Mouse (Mus musculus): ENCODE measurements around the gene Nrn1.

Gene Nrn1

DNA sequence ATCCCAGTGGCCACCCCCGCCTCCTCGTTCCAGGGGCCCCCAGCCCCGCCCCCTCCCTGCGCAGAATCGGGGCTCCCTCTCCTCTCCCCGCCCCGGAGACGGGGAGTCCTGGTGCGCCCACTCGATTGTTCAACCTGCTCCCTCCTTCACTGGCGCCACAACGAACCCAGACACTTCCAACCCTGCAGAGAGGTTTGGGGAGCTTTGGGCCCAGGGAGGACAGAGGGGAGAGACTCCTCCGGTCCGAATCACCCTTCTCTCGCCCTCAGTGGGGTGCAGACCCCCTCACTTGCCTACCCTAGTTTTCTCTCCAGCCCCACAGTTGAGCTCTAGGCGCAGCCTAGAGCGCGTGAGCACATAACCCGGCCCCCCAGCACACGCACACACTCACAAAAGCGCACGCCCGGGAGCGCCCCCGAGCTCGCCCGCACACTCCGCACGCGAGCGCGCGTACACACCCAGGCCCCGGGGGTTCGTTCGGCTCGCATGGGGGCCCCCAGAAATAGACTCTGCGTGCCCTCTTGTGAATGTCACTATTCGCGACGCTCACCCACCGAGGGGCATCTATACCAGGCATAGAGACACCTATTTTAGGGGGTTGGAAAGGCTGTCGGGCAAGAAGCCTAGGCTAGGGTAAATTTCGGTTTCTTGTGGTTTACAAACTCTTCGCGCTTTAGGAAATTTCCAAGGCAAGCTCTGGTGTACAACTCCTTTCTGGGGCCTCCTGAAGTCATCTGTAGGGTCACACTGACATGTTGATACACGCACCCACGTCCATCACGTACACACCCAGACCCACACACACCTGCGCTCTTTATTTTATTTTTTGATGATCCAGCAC lies at the start of gene Nrn1:
Gene Nrn1 (minus strand): TSS at position 401 of the 841 bp plus-strand sequence.
- no peak for DNase-seq (ENCODE audit: low spot score)

DNA sequence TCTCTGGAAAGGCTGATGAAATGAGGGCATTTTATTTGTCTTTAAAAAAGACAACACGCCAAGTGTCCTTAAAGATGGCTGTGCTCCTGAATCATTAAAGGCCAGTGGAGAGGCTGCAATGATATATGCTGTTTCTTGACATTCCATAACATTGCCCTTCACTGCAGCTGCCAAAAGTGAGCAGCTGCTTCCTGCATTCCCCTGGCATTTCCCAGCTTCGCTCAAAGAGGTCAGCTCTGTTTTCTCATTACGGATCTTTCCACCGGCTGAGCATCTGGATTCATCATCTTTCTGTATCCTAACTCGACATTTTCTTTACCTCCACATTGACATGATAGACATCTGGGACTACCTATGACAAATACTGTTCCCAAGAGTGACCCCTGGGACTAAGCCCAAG lies 44.7 kb upstream of the Nrn1 start:
- DNase-seq (ENCODE audit: low spot score) = no peak

DNA sequence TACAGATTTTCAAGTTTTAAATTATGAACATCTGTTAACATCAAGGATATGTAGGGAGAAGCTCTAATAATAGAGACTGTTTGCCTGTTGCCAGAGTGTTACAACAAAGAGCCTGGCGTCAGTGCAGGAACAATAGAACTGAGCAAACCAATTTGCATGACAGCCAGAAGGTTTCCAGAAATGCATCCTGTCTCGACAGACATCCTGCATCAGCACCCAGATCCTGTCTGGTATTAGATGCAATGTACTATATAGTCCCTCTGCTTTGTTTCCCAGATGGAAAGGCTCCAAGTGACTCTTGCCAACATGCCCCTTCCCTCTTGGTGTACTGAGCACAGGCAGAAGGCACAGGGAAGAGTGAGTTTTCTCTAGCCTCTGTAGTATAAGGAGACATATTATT lies 31.9 kb upstream of the Nrn1 start:
- no peak for DNase-seq (ENCODE audit: low spot score)

DNA sequence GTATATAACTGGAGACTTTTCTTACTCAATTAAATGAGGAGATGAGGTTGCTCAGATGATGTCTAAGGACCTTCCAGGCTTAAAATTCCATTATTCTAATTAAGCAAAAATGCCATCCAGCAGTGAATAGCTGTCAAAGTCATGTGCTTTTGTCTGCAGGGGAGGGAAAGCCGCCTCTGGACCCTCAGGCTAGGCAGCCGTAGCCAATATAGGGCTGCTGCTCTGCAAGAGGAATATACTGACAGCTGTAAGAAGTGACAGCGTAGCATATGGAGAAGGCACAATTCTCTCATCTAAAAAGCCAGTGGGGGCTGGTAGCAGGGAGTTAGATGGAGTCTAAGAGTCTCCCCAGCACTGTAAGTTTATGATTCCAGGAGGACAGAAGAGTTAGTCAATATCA lies 16.9 kb upstream of the Nrn1 start:
- DNase-seq (ENCODE audit: low spot score) = no peak

DNA sequence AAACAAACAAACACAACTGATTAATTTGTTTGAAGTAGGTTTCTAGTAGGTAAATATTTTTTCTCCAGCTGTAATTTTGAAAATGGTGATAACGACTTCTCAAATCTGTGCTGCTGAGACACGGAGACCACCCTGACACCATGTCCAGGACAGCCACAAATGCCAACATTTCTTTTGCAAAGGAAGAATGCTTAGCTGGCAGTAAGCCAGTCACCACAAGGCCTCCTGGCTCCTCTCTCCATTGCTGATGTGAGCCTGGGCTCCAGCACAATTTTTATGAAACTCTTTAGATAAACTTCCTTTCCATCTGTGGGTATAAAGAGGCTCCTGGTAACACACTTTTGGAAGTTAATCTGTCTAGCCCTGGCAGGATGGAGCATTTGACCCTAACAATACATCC lies 15.1 kb upstream of the Nrn1 start:
- DNase-seq (ENCODE audit: low spot score) = no peak

DNA sequence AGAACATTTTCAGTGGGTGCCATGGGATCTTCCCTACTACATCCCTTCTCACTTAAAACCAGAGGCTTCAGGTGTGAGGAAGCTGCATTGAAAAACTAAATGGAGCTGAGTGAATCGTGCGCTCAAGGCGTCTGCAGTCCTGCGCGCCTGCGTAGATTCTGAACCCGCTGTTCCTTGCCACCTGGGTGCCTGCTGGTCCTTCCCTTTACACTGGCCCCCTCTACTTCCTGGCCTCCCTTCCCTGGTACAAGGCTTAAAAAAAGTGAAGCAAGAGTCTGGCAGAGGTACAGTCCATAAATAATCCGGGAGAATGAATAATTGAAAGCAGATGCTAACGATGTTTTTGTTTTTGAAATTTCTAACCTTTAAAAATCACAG lies 1.7 kb upstream of the Nrn1 start:
- DNase-seq (ENCODE audit: low spot score) = no peak

DNA sequence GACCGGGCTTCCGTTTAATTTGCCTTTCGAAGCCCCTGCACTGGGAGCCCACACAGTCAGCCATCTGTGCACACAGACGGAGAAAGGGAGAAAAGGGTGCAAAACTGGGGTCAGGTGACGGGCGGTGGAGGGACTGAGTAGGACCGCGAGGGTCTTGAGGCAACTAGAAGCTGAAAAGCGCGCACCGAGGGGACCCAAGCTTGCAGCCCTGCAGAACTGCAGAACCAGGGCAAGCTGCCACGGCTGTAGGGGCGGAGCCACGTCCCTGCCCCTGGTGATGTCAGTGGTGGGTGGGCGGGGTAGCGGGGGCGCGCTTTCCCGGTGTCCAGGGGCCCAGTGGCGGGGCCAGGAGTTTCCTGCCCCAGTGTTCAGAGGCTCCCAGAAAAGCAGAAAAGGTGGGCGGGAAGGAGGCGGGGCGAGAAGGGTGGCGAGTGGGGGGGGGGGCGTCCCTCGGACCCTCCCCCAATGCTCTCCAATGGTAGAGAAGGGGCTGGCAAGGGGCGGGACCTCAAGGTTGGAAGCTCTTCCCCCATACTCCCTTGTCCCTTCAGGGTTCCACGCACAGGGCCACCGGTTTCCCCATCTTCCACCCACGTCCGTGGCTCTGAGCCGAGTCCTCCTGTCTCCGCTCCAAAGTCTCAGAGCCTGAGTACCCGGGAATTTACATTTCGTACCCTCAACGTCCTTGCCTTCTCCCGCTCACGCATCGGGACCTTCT lies 1.1 kb upstream of the Nrn1 start:
- peak; percentile 81 for DNase-seq (ENCODE audit: low spot score)

DNA sequence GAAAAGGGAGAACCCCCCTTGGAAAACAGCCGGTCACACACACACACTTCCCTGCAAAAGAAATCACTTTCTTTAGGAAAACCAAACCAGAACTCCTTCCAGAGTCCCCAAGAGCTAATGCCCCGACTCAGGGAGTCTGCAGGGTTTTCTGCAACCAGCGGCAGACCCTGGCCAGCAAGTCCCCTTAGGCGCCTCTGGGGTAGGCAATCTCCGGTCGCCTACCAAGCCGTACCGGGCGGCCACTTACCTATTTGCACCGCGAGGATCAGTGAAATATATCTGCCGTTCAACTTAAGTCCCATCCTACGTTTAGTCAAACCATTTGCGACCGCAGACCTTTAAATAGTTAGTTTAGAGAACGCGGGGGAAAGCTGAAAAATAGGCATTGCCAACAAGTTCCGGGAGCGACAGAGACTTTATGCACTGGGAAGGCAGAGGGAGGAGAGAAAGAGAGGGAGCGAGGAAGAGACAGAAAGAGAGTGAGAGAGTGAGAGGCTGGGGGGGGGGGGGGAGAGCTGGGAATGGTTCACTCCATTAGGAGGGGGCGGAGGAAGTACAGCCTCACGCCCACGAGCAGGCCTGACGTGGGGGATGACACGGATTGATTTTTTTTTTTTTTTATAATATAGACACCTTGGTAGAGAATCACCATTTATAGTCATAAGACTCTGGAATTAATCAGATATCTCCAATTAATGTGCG lies 791 bp downstream of the Nrn1 start:
- DNase-seq (ENCODE audit: low spot score) = no peak

DNA sequence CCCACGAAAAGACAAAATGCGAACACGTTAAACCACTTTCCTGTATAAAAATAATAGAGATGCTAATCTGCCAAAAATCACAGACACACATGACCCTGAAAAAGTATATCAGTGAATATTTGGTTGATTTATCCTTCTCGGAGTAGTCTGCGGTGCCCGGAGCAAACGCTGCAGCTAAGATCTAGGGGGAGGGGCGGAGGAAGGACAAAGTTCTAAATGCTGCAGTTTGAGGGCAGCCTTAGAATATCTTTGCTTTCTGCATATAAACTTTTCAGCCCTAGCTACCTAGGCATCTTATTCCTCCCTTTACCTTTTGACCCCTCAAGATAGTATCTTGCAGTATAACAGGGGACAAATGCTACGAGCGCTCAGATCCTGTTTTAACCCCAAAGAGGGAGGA lies 1.4 kb downstream of the Nrn1 start:
- DNase-seq (ENCODE audit: low spot score) = no peak

DNA sequence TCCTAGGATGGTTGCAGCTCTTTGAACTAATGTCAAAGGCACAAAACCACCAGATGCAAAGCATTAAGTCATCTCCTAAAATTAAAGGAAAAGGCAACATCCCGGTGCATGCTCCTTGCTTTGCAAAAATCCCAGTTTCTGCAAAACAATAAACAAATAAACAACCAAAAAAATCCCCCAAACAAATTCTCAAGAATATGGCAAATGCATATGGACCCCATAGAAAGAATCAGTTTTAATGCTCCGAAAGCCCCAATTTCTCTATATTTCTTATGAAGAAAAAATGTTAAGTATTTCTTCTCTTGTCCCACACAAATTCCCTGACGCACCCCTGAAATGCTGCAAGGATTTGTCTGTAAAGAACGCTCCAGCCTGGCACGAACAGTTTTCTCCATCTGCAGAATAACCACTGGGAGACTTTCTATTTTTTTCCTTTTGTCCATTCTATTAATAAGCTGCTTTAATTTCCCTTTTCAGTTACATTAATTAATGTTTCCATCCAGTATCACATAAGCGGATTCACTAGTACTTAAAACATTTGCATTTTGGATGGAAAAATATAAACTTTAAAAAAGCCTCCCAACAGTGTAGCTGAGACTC lies 1.9 kb downstream of the Nrn1 start:
- no peak for DNase-seq (ENCODE audit: low spot score)

DNA sequence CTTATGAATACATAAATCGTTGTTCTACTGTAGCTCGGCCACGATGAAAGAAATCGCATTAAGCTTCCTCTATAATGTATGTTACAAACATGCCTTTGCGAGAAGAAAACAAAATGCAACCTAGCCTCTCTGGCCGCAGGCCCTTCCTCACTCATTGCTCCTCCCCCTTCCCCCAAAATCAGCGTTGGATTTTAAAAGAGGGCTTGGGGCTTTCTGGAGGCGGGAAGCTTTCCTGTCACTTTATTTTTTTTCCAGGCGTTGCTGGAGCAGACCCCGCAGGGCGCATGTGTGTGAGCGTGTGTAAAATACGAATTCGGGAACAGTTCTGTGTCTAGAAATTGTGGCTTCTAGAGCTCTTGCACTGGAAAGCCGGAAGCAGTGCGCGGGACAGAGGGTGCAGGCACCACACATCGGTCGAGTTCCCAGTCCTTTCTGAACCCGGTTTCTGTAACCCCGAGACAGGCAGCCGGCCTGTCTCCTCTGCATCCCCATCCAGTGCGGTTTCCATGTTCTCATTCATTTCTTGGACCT lies 2.9 kb downstream of the Nrn1 start:
- no peak for DNase-seq (ENCODE audit: low spot score)

DNA sequence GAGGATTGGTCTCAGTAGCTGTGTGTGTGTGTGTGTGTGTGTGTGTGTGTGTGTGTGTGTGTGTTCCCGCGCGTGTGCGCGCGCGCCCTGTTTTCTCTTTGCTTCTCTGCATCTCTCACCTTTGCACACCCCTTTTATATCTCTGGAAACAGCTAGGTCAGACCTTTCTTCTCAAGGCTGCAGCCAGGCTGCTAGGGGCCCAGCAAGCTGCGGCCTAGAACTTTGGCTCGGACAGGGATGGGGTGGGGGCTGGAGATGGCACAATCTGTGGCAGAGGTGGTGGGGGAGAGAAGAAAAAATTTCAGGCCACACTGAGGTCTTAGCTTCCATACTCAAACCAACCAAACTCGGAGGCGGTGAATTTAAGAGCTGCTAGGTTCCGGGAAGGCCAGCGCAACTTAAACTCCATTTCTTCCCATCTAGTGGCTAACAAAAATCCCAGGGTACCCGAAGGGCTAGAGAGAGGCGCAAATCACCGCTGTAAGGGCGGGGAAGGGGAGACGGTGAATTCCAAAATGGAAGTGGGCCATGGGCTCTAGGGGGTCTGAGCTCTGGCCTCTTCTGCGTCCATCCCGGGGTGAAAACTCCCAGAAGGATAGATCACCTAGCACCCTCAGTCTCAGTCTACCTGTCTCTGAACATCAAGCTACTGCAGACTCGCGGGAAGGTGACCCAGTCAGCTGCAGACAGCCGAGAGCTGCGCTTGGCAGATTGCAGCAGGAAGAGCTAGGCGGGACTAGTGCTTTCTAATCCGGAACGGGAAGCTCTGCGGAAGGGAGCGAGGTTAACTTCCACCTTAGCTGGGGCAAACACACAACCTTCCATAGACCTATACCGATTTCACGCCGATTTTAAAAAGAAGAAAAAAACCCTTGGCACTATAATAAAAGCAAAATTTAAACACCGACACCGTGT lies 3.7 kb downstream of the Nrn1 start:
- no peak for DNase-seq (ENCODE audit: low spot score)

DNA sequence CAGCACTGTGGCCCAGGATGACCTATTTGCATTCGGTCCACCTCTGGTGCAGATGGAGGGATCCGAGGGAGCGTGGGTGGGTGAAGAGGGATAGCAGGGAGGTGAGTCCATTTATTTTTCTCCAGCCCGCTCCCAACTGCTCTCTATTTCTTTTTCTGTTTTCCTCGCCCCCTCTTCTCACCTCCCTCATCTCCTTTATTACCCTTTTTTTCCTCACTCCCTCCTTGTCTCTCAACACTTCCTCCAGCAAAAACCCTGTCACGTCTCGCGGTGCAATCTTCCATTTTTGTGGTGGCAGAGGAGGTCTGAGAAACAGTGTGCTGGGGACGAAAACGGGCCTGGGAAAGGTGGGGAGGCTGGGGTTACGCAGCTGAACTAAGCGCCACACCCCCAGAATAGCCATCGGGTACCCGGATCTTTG lies 4.6 kb downstream of the Nrn1 start:
- DNase-seq (ENCODE audit: low spot score) = no peak

DNA sequence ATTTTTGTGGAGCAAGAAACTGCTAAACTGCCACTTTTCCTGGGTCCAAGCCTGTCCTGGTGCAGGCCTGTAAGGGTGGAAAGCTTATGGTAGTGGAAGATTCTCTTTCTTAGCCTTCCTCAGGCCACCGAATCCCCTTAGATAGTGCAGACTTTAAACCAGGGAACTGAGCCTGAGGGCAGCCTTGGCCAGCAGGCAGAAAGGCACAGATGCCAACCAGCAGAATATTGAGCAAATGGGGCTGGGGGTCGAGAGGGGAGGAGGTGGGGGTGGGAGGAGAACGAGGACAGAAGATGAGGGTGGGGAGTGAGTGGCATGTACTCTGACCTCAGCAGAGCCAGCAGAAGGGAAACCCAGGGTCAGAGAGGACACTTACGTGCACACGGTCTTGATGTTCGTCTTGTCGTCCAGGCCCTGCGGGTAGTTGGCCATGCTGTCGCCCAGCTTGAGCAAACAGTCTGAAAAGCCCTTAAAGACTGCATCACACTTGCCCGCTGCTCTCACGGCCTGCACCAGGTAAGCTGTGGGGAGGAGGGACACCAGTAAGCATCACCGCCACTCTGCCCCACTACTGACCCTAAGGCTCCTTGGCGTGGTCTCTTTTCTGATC lies 5.1 kb downstream of the Nrn1 start:
- DNase-seq (ENCODE audit: low spot score) = no peak

DNA sequence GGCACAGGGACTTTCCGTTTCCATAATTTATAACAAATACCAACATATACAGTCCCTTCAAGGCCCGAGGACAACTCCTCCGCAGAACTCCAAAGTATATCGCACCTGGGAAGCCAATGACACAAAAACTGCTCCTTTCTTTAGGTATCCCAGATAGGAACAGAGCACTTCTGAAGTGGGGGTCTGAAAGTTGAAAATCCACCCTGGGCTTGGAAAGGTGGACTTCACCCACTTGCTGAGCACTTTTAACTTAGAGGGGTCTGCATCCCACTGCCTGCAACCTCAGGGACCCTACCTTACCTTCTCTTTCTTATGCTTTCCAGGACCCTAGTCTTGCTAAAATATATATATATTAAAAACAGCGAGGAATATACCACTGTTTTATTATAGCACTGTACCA lies 6.4 kb downstream of the Nrn1 start:
- no peak for DNase-seq (ENCODE audit: low spot score)

DNA sequence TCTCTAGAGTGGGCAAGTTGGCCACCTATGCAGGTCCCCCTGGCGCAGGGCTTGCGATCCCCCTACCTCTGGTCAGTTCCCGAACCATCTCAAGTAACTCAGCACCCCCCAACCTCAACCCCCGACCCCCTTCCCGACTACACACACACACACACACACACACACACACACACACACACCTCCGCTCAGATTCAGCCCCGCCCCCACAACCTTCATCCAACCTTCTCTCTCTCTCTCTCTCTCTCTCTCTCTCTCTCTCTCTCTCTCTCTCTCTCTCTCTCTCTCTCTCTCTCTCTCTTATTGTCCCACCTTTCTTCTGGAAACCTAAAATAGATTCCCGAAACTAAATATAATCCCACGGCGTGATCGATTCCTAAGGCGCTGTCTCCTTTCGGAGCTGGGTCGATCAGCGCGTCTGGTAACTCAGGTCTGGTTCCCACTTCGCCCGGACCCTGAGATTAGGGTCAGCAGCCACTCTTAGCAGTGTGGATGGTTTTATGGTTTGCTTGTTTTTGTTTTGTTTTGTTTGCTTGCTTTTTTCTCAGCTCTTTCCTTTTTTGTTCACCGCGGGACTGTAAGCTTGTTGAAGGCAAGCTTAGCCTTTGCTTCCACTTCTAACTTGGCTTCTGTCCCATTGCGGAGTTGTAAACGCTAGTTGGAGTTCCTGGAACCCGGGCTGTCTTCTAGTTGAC lies 7.0 kb downstream of the Nrn1 start:
- no peak for DNase-seq (ENCODE audit: low spot score)

DNA sequence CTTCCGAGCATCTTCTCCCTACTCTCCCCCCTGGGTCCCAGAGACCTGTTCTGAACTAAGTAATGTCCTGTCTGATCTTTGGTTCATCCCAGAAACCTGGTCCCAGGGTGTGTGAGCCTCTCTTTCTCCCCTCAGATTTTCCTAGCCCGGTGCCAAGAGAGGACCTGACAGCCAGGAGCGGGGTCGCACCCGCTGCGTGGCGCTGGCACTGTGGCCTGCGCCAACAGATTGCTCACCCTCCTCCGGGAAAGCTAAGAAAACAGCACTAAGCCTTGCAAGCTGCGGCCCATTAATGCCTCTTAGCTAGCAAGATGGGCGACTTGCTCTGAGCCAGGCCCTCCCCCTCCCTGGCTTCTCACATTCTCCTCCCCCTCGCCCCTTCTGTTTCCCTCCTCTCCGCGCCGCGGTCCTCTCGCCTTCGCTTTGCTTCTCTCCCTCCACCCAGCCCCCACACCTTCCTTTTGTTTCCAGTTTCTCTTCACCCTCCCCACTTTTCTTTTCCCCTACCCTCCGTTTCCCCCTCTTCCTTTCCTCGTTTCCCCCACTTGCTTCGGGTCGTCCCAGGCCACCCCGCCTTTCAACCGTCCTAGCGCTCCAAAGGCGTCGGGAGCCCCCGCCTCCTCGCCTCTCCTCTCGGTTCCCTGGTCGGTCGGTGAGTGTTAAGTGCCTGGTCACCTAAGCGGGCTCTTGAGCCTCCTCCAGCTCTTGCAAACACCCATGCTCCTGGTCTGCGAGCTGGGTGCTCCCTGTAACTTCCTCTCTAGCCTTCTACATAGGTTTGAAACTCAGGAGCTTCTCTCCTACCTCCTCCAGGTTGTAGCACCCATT lies 7.8 kb downstream of the Nrn1 start:
- no peak for DNase-seq (ENCODE audit: low spot score)

DNA sequence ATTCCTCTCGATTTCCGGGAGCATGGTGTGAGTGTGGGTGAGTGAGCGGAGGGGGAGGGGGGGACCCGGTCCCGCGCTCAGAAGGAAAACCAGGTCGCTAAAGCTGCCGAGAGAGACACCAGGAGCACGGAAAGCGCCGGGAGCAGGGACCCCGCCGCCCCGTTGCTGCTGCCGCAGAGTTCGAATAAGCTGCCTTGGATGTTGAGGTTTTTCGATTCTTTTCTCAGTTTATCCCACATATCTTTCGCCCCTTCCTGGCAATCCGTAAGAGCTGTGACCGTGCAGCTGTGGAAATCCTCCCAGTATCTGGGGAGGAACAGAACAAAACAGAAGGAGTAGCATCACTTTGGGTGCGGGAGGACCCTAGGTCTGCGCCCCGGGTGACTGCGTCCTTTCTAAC lies 8.4 kb downstream of the Nrn1 start:
- DNase-seq (ENCODE audit: low spot score) = no peak

DNA sequence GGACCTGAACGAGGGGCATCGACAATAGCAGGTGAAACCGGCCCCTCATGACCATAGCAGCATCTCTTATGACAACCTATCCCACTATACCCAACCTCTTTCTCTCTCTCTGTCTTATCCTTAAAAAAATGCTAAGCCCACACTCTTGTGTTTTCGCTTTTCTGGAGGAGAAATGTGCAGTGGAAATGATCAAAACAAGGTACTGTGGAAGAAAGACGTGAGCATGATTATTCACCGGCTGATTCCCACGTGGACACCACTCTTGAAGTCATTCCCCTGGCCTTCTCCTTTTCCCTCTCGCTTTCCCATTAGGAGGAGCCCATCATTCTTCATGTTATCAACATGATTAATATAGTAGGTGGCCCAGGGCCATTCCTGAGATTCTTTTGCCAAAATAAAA lies 9.1 kb downstream of the Nrn1 start:
- no peak for DNase-seq (ENCODE audit: low spot score)

Data from testis, postnatal 10 days (tissue).